Mouse (Mus musculus): Measurements from ENCODE around the gene Tsc2. TPM values are rescaled to one million over a fixed set of nuclear protein-coding genes. Genes with fewer than 3 reads are reported as not detected.
A peak's percentile ranks its signal among the peaks of the same experiment; 100 is the strongest.

Gene Tsc2
- total RNA-seq, 2 experiments from 2014 or later = 93.9 to 101 TPM

- intact Hi-C loops (cut with DNase I) = no loop called here
- DNase-seq (ENCODE audit: low spot score) = no peak
These were observed 45.9 kb downstream of the Tsc2 start for GRCm38 (mm10) chr17:24586532-24586931.

- DNase-seq (ENCODE audit: low spot score) = no peak
- intact Hi-C loops (cut with DNase I) = loop anchor here (2.0 kb wide), 1 partner anchor 44 kb away; no protein-coding TSS in a partner anchor
These were observed 47.9 kb downstream of the Tsc2 start for GRCm38 (mm10) chr17:24584520-24584919.

- no peak for DNase-seq (ENCODE audit: low spot score)
- intact Hi-C loops (cut with DNase I) = loop anchor here (2.0 kb wide), 1 partner anchor 43 kb away; no protein-coding TSS in a partner anchor
These were observed 48.6 kb downstream of the Tsc2 start for GRCm38 (mm10) chr17:24583599-24584460.

GRCm38 (mm10) chr17:24580287-24580686 lies 52.1 kb downstream of the Tsc2 start:
- DNase-seq (ENCODE audit: low spot score) = no peak
- intact Hi-C loops (cut with DNase I) = no loop called here

- intact Hi-C loops (cut with DNase I) = no loop called here
- no peak for DNase-seq (ENCODE audit: low spot score)
These were observed 52.9 kb downstream of the Tsc2 start for GRCm38 (mm10) chr17:24579532-24579931.

GRCm38 (mm10) chr17:24573811-24574210 lies 58.6 kb downstream of the Tsc2 start:
- intact Hi-C loops (cut with DNase I) = no loop called here
- DNase-seq (ENCODE audit: low spot score) = no peak

GRCm38 (mm10) chr17:24572651-24573245 lies 59.7 kb downstream of the Tsc2 start:
- intact Hi-C loops (cut with DNase I) = no loop called here

GRCm38 (mm10) chr17:24569837-24570236 lies 62.6 kb downstream of the Tsc2 start:
- DNase-seq (ENCODE audit: low spot score) = no peak
- intact Hi-C loops (cut with DNase I) = no loop called here

More at GRCm38 (mm10) chr17:24572651-24573245, 59.7 kb downstream of the Tsc2 start:
- no peak for DNase-seq (ENCODE audit: low spot score)

GRCm38 (mm10) chr17:24567034-24567779 lies 65.2 kb downstream of the Tsc2 start:
- intact Hi-C loops (cut with DNase I) = no loop called here
- DNase-seq (ENCODE audit: low spot score) = peak; percentile 45

- intact Hi-C loops (cut with DNase I) = no loop called here
- DNase-seq (ENCODE audit: low spot score) = no peak
These were observed 66.6 kb downstream of the Tsc2 start for GRCm38 (mm10) chr17:24565792-24566191.

- DNase-seq (ENCODE audit: low spot score) = no peak
- intact Hi-C loops (cut with DNase I) = no loop called here
These were observed 67.3 kb downstream of the Tsc2 start for GRCm38 (mm10) chr17:24565092-24565491.

- intact Hi-C loops (cut with DNase I) = no loop called here
- no peak for DNase-seq (ENCODE audit: low spot score)
These were observed 68.0 kb downstream of the Tsc2 start for GRCm38 (mm10) chr17:24564422-24564821.

- no peak for DNase-seq (ENCODE audit: low spot score)
- intact Hi-C loops (cut with DNase I) = no loop called here
These were observed 68.8 kb downstream of the Tsc2 start for GRCm38 (mm10) chr17:24563638-24564037.

- DNase-seq (ENCODE audit: low spot score) = no peak
- intact Hi-C loops (cut with DNase I) = no loop called here
These were observed 70.8 kb downstream of the Tsc2 start for GRCm38 (mm10) chr17:24561592-24561991.

- no peak for DNase-seq (ENCODE audit: low spot score)
- intact Hi-C loops (cut with DNase I) = no loop called here
These were observed 72.0 kb downstream of the Tsc2 start for GRCm38 (mm10) chr17:24560301-24561028.

- peak; percentile 74 for DNase-seq (ENCODE audit: low spot score)
- intact Hi-C loops (cut with DNase I) = no loop called here
These were observed 73.3 kb downstream of the Tsc2 start for GRCm38 (mm10) chr17:24559146-24559545.

- no peak for DNase-seq (ENCODE audit: low spot score)
- intact Hi-C loops (cut with DNase I) = no loop called here
These were observed 73.8 kb downstream of the Tsc2 start for GRCm38 (mm10) chr17:24558600-24559099.

GRCm38 (mm10) chr17:24557091-24557490 lies 75.3 kb downstream of the Tsc2 start:
- intact Hi-C loops (cut with DNase I) = no loop called here
- peak; percentile 84 for DNase-seq (ENCODE audit: low spot score)

GRCm38 (mm10) chr17:24551050-24551444 lies 81.4 kb downstream of the Tsc2 start:
- intact Hi-C loops (cut with DNase I) = no loop called here
- DNase-seq (ENCODE audit: low spot score) = no peak

Measured in heart, postnatal 25 days (tissue).